Mouse (Mus musculus) lung, adult 2 months (tissue): ENCODE data around the gene Gata5. TPM values are rescaled to one million over a fixed set of nuclear protein-coding genes. Genes with fewer than 3 reads are reported as not detected.

Experiments used
- DNase-seq: peaks from one replicate; pipeline ENCODE4 v3.0.0; 2022
- H3K4me1 ChIP-seq: fragments of 200-500 bp; 2 replicates; pipeline ENCODE4 v1.6.1; 2011; ENCODE audit warnings: low read length; ENCODE audit not compliant: control insufficient read depth, insufficient read depth
- H3K4me3 ChIP-seq: fragments of 200-500 bp; replicated peaks from 2 replicates; pipeline ENCODE3; 2011; ENCODE audit warnings: low read depth, mild to moderate bottlenecking, control low read depth, low read length; ENCODE audit errors: extremely low read depth
- CTCF ChIP-seq: fragments of 200-500 bp; IDR thresholded peaks from 2 replicates; pipeline ENCODE4 v1.5.1; 2011; ENCODE audit warnings: mild to moderate bottlenecking, low read length, control low read depth; ENCODE audit not compliant: insufficient read depth
- POLR2A ChIP-seq: fragments of 200-500 bp; IDR thresholded peaks from 2 replicates; pipeline ENCODE4 v1.6.1; 2011; ENCODE audit warnings: low read depth, mild to moderate bottlenecking, control low read depth, low read length, borderline replicate concordance; ENCODE audit errors: extremely low read depth
- WGBS: fragments of 180-500 bp; shearing (Covaris S2); methylation state at CpG from one replicate; pipeline ENCODE4 v1.1.7; 2018; 5-methylcytosine and 5-hydroxymethylcytosine counted together
- polyA plus RNA-seq: library from polyadenylated mRNA; depleted of rRNA; stranded (reverse); fragments of >200 nt; gene quantifications from 2 replicates; pipeline ENCODE4 v1.2.3, GENCODE M21; 2012; rRNA removed

Gata5 gene
- polyA plus RNA-seq, 1 experiment: 5.4 TPM

GRCm38 (mm10) chr2:180276385-180276784 lies 58.1 kb downstream of the Gata5 start:
- Histone ChIP-seq H3K4me1 (peaks cover 26% of the 10 kb centered on the region), H3K4me3 (no peak overlapping the region)
- TF ChIP-seq CTCF (no peak), POLR2A (no peak)
- no peak for DNase-seq
- WGBS: 29% methylated on average over 4 of the region's 4 CpGs

- H3K4me3 ChIP-seq: no peak overlapping the region
- DNase-seq: peak; percentile 80
- under 1% methylated on average over 8 of the region's 8 CpGs for WGBS
- peaks cover 30% of the 10 kb centered on the region for H3K4me1 ChIP-seq
- TF ChIP-seq CTCF (peak; percentile 81), POLR2A (peak; percentile 36; the same call in 1 of the 2 replicates)
Observed at GRCm38 (mm10) chr2:180275836-180276235, 58.7 kb downstream of the Gata5 start.

Other genes with a start within 250 kb of the Gata5 start
- 0.10 and 0.15 TPM in 2 replicates for gene Hrh3, start 230.2 kb downstream of the Gata5 start, polyA plus RNA-seq
- gene Osbpl2, start 215.4 kb downstream of the Gata5 start, polyA plus RNA-seq: 27.9 and 34.5 TPM in 2 replicates
- 108 and 114 TPM in 2 replicates for gene Adrm1, start 163.2 kb downstream of the Gata5 start, polyA plus RNA-seq
- 145 and 148 TPM in 2 replicates for gene Lama5, start 108.8 kb downstream of the Gata5 start, polyA plus RNA-seq
- gene Rps21, start 77.3 kb downstream of the Gata5 start, polyA plus RNA-seq: 2,052 and 2,661 TPM in 2 replicates
- 22.7 and 28.2 TPM in 2 replicates for gene Cables2, start 61.2 kb downstream of the Gata5 start, polyA plus RNA-seq
- gene Rbbp8nl, start 44.8 kb downstream of the Gata5 start, polyA plus RNA-seq: 1.4 and 2.3 TPM in 2 replicates
- 4.9 and 6.2 TPM in 2 replicates for gene Slco4a1, start 121.5 kb upstream of the Gata5 start, polyA plus RNA-seq
- not detected in 2 replicates for gene Ntsr1, start 165.3 kb upstream of the Gata5 start, polyA plus RNA-seq
- gene Mrgbp, start 246.6 kb upstream of the Gata5 start, polyA plus RNA-seq: 25.4 and 27.6 TPM in 2 replicates